Mouse (Mus musculus) ES-E14 (cell line): ENCODE measurements around the gene Eef1a2. TPM values are rescaled to one million over a fixed set of nuclear protein-coding genes. Genes with fewer than 3 reads are reported as not detected.

Experiments used
- DNase-seq: peaks from one replicate; pipeline ENCODE4 v3.0.0-alpha.2; 2013; ENCODE audit warnings: low read depth, low spot score
- H3K27ac ChIP-seq: 2 replicates; pipeline ENCODE4 v1.5.1; 2012; ENCODE audit warnings: low read depth, mild to moderate bottlenecking, low read length, moderate library complexity, mixed read lengths; ENCODE audit not compliant: poor library complexity, insufficient read depth, severe bottlenecking
- H3K36me3 ChIP-seq: 2 replicates; pipeline ENCODE4 v1.6.1; 2012; ENCODE audit warnings: mild to moderate bottlenecking, low read length, moderate library complexity, mixed read lengths; ENCODE audit not compliant: control insufficient read depth, poor library complexity, insufficient read depth, severe bottlenecking
- H3K4me1 ChIP-seq, 2 experiments: fragments of 150-350 bp in 1 of 2; sonication (generic) in 1 of 2; 2 replicates each; pipeline ENCODE4 v1.6.1; 2012; ENCODE audit warnings: low read length in 2 of 2, mild to moderate bottlenecking in 1 of 2, mixed read lengths in 1 of 2; ENCODE audit not compliant: control insufficient read depth in 2 of 2, insufficient read depth in 2 of 2, poor library complexity in 1 of 2
- H3K4me3 ChIP-seq, 2 experiments: fragments of 150-350 bp in 1 of 2; sonication (generic) in 1 of 2; 2 replicates each; pipeline ENCODE4 v1.5.1; 2012; ENCODE audit warnings: low read length in 2 of 2, low read depth in 1 of 2, mild to moderate bottlenecking in 1 of 2, mixed read lengths in 1 of 2; ENCODE audit not compliant: insufficient read depth in 1 of 2, poor library complexity in 1 of 2, severe bottlenecking in 1 of 2
- H3K9ac ChIP-seq: 2 replicates; pipeline ENCODE4 v1.6.1; 2012; ENCODE audit warnings: low read depth, mild to moderate bottlenecking, low read length, mixed read lengths; ENCODE audit not compliant: poor library complexity, insufficient read depth, severe bottlenecking
- H3K9me3 ChIP-seq: fragments of 150-350 bp; sonication (generic); 2 replicates; pipeline ENCODE4 v1.6.1; 2012; ENCODE audit warnings: low read depth, mild to moderate bottlenecking, low read length; ENCODE audit not compliant: control insufficient read depth, insufficient read depth
- CHD2 ChIP-seq: IDR thresholded peaks from 2 replicates; pipeline ENCODE4 v1.6.1; 2014; ENCODE audit warnings: mild to moderate bottlenecking, low read depth, low read length, inconsistent platforms
- HCFC1 ChIP-seq: IDR thresholded peaks from 2 replicates; pipeline ENCODE4 v1.6.1; 2012; ENCODE audit warnings: low read length, inconsistent platforms, borderline replicate concordance; ENCODE audit not compliant: insufficient read depth
- MAFK ChIP-seq: IDR thresholded peaks from 2 replicates; pipeline ENCODE4 v1.6.1; 2014; ENCODE audit warnings: mild to moderate bottlenecking, low read depth, low read length, inconsistent platforms; ENCODE audit not compliant: insufficient read depth
- ZC3H11A ChIP-seq: IDR thresholded peaks from 2 replicates; pipeline ENCODE4 v1.6.1; 2012; ENCODE audit warnings: low read depth, mild to moderate bottlenecking, inconsistent platforms, low read length, borderline replicate concordance
- ZNF384 ChIP-seq: IDR thresholded peaks from 2 replicates; pipeline ENCODE4 v1.6.1; 2012; ENCODE audit warnings: low read depth, low read length, inconsistent platforms
- in situ Hi-C, 2 experiments: fragments of 600-800 bp; cut with MboI; formaldehyde crosslinking; loops; one replicate each; pipeline ENCODE4 v1.15.1; 2025; ENCODE audit warnings: low sequenced_read_pairs in 2 of 2, inconsistent platforms in 1 of 2; ENCODE audit not compliant: unreplicated experiment in 2 of 2
- total RNA-seq: library from RNA; depleted of rRNA; stranded (reverse); fragments of 300-350 nt; gene quantifications from 2 replicates; pipeline ENCODE4 v1.2.3, GENCODE M21; 2012

The Eef1a2 gene
- total RNA-seq, 1 experiment: 0.76 TPM

GRCm38 (mm10) chr2:181143509-181144276 lies 13.1 kb downstream of the Eef1a2 start:
- no peak overlapping the region for H3K4me3 ChIP-seq
- TF ChIP-seq MAFK (peak; percentile 71), ZNF384 (no peak)
- peaks cover 0 to 7% of the 10 kb centered on the region in 2 experiments; a peak in 2 of 4 replicates for H3K4me1 ChIP-seq
- H3K27ac ChIP-seq: no peak overlapping the region
- no peaks in the 10 kb centered on the region for H3K36me3 ChIP-seq
- no peak overlapping the region for H3K9ac ChIP-seq
- DNase-seq: no peak
- no peaks in the 10 kb centered on the region for H3K9me3 ChIP-seq
- in situ Hi-C loops: no loop called here

GRCm38 (mm10) chr2:181142703-181143135 lies 14.1 kb downstream of the Eef1a2 start:
- Histone ChIP-seq H3K27ac (no peak overlapping the region), H3K4me3 (no peak overlapping the region), H3K4me1 (peaks cover 0 to 3% of the 10 kb centered on the region in 2 experiments; a peak in 1 of 4 replicates), H3K9ac (no peak overlapping the region), H3K9me3 (no peaks in the 10 kb centered on the region), H3K36me3 (no peaks in the 10 kb centered on the region)
- no peak for TF ChIP-seq MAFK
- TF ChIP-seq HCFC1: no peak
- TF ChIP-seq ZNF384: no peak
- no peak for TF ChIP-seq ZC3H11A
- no peak for TF ChIP-seq CHD2
- DNase-seq: no peak
- in situ Hi-C loops: no loop called here

- H3K27ac ChIP-seq: no peak overlapping the region
- in situ Hi-C loops: no loop called here
- no peak for DNase-seq
- H3K4me1 ChIP-seq: no peaks in the 10 kb centered on the region
- no peak overlapping the region for H3K9ac ChIP-seq
- TF ChIP-seq ZNF384 (no peak), MAFK (no peak), HCFC1 (no peak), CHD2 (no peak), ZC3H11A (no peak)
- H3K4me3 ChIP-seq: no peak overlapping the region
- H3K9me3 ChIP-seq: no peaks in the 10 kb centered on the region
- no peaks in the 10 kb centered on the region for H3K36me3 ChIP-seq
Observed at GRCm38 (mm10) chr2:181139641-181140193, 17.1 kb downstream of the Eef1a2 start.

- no peak for TF ChIP-seq MAFK
- TF ChIP-seq HCFC1: no peak
- no peak for TF ChIP-seq ZC3H11A
- no peak for TF ChIP-seq CHD2
- TF ChIP-seq ZNF384: no peak
- DNase-seq: peak; percentile 47
- Histone ChIP-seq H3K36me3 (no peaks in the 10 kb centered on the region), H3K27ac (no peak overlapping the region), H3K4me3 (no peak overlapping the region), H3K9me3 (no peaks in the 10 kb centered on the region), H3K9ac (no peak overlapping the region), H3K4me1 (peaks cover 0 to 4% of the 10 kb centered on the region in 2 experiments; a peak in 1 of 4 replicates)
- in situ Hi-C loops: no loop called here
Observed at GRCm38 (mm10) chr2:181136934-181137333, 19.9 kb downstream of the Eef1a2 start.

- in situ Hi-C loops: no loop called here
- TF ChIP-seq CHD2 (no peak), ZC3H11A (no peak), MAFK (no peak), ZNF384 (no peak), HCFC1 (no peak)
- Histone ChIP-seq H3K4me3 (peak overlapping the region; percentile 88; a peak in 3 of 4 replicates), H3K36me3 (no peaks in the 10 kb centered on the region), H3K9ac (no peak overlapping the region), H3K9me3 (no peaks in the 10 kb centered on the region), H3K27ac (no peak overlapping the region), H3K4me1 (peaks cover 0 to 4% of the 10 kb centered on the region in 2 experiments; a peak in 1 of 4 replicates)
- DNase-seq: no peak
Observed at GRCm38 (mm10) chr2:181135446-181135818, 21.4 kb downstream of the Eef1a2 start.
